In the genomic region with DNA sequence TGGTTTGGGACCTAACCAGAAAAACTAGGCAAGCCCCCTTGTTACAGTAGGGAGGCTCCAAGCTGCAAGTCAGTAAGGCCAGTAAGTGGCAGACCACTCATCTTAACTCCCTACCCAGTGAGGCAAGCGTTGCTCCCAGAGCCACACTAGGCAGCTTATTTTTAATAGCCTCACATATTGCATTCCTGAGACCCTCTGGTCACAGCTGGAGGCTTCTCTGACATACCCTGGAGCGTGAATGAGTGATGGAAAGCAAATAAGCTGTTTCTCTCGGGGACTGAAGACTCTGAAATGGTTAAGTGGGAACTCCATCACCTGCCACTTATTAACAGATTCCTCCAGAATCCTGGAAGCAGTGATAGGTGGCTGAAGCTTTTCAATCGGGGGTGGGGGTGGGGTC, we compare ENCODE assay signal across 19 mouse cellular contexts. TPM values are rescaled to one million over a fixed set of nuclear protein-coding genes. Genes with fewer than 3 reads are reported as not detected.
DNase-seq lines count a peak whose midpoint lies in the region; ATAC-seq and TF ChIP-seq lines count a peak whose summit lies in the region.
"Had no signal": no experiment of that assay in that cellular context is flagged by ENCODE, and none has a peak within 500 bp of the region (broad histone marks: within the 10 kb centered on the region; RNA-seq: fewer than 3 reads in every experiment).

No protein-coding gene starts in this region.

- no peaks in the 10 kb centered on the region for H3K4me1 ChIP-seq in forebrain, embryonic 14.5 days (ENCODE audit: control insufficient read depth, insufficient read depth, low read length)
- H3K4me1 ChIP-seq in forebrain, postnatal 0 days (ENCODE audit: insufficient read depth), result no peaks in the 10 kb centered on the region
- H3K4me1 ChIP-seq in midbrain, embryonic 16.5 days (ENCODE audit: control insufficient read depth, insufficient read depth, low read length), result no peaks in the 10 kb centered on the region; the same call in 1 of the 2 replicates
- peaks cover 15% of the 10 kb centered on the region for H3K4me1 ChIP-seq in midbrain, embryonic 10.5 days
- no peaks in the 10 kb centered on the region for H3K4me1 ChIP-seq in hindbrain, postnatal 0 days (ENCODE audit: insufficient read depth, low read length)
- 0 out of 2 replicates have a peak, but pooled peaks cover 2% of the 10 kb centered on the region for H3K4me1 ChIP-seq in liver, postnatal 0 days (ENCODE audit: insufficient read depth)
- H3K4me1 ChIP-seq: forebrain, embryonic 15.5 days; intestine, embryonic 15.5 days had no signal

- peak; percentile 1 for DNase-seq in forebrain, embryonic 14.5 days (ENCODE audit: low spot score)
- DNase-seq in forebrain, postnatal 0 days, result no peak
- DNase-seq in midbrain, embryonic 10.5 days (ENCODE audit: low spot score), result no peak
- peak; percentile 4 for DNase-seq in hindbrain, postnatal 0 days (ENCODE audit: low spot score)
- no peak for DNase-seq in liver, postnatal 0 days
- DNase-seq: adrenal gland, postnatal 25 days; cerebellum, adult 18-20 months; cerebellum, postnatal 25 days; gastrocnemius, adult 2 months; heart, postnatal 36 days; kidney, postnatal 4 days; right cerebral cortex, postnatal 25 days; thymus, postnatal 36 days had no signal

- H3K4me2 ChIP-seq in forebrain, embryonic 14.5 days (ENCODE audit: low read length), result no peak overlapping the region
- no peak overlapping the region for H3K4me2 ChIP-seq in forebrain, postnatal 0 days (ENCODE audit: low read depth)
- H3K4me2 ChIP-seq in midbrain, embryonic 16.5 days (ENCODE audit: low read length), result no peak overlapping the region
- no peak overlapping the region for H3K4me2 ChIP-seq in hindbrain, postnatal 0 days (ENCODE audit: low read depth, low read length)
- H3K4me2 ChIP-seq in liver, postnatal 0 days (ENCODE audit: low read depth, low read length), result no peak overlapping the region
- H3K4me2 ChIP-seq: forebrain, embryonic 15.5 days; intestine, embryonic 15.5 days; liver, embryonic 15.5 days had no signal

- no peak overlapping the region for H3K27ac ChIP-seq in forebrain, embryonic 14.5 days (ENCODE audit: low read depth, low read length)
- no peak overlapping the region for H3K27ac ChIP-seq in forebrain, postnatal 0 days (ENCODE audit: low read depth, low read length)
- H3K27ac ChIP-seq in midbrain, embryonic 16.5 days (ENCODE audit: low read length), result no peak overlapping the region
- H3K27ac ChIP-seq in midbrain, embryonic 10.5 days (replicated peaks), result no peak overlapping the region
- no peak overlapping the region for H3K27ac ChIP-seq in hindbrain, postnatal 0 days
- H3K27ac ChIP-seq in liver, postnatal 0 days (ENCODE audit: low read depth), result no peak overlapping the region
- H3K27ac ChIP-seq: forebrain, embryonic 15.5 days; gastrocnemius, adult 2 months; intestine, embryonic 15.5 days; liver, embryonic 15.5 days had no signal

- H3K9me3 ChIP-seq in forebrain, embryonic 14.5 days (replicated peaks; ENCODE audit: control insufficient read depth, low read length), result no peaks in the 10 kb centered on the region
- H3K9me3 ChIP-seq in forebrain, postnatal 0 days (ENCODE audit: low read length), result no peaks in the 10 kb centered on the region
- no peaks in the 10 kb centered on the region for H3K9me3 ChIP-seq in midbrain, embryonic 16.5 days (replicated peaks; ENCODE audit: control insufficient read depth, low read length, poor library complexity, severe bottlenecking)
- no peaks in the 10 kb centered on the region for H3K9me3 ChIP-seq in midbrain, embryonic 10.5 days (replicated peaks)
- no peaks in the 10 kb centered on the region for H3K9me3 ChIP-seq in hindbrain, postnatal 0 days (ENCODE audit: low read length)
- no peaks in the 10 kb centered on the region for H3K9me3 ChIP-seq in liver, postnatal 0 days (ENCODE audit: low read length)
- H3K9me3 ChIP-seq: forebrain, embryonic 15.5 days; intestine, embryonic 15.5 days; liver, embryonic 15.5 days had no signal

- H3K27me3 ChIP-seq in forebrain, embryonic 14.5 days (replicated peaks; ENCODE audit: control insufficient read depth, insufficient read depth, low read length), result no peaks in the 10 kb centered on the region
- no peaks in the 10 kb centered on the region for H3K27me3 ChIP-seq in forebrain, postnatal 0 days (ENCODE audit: insufficient read depth, low read length)
- H3K27me3 ChIP-seq in midbrain, embryonic 16.5 days (ENCODE audit: control insufficient read depth, insufficient read depth, low read depth, low read length), result no peaks in the 10 kb centered on the region
- H3K27me3 ChIP-seq in midbrain, embryonic 10.5 days (ENCODE audit: low read depth, poor library complexity, severe bottlenecking), result no peaks in the 10 kb centered on the region
- no peaks in the 10 kb centered on the region for H3K27me3 ChIP-seq in hindbrain, postnatal 0 days (ENCODE audit: insufficient read depth, low read length)
- H3K27me3 ChIP-seq in liver, postnatal 0 days (ENCODE audit: insufficient read depth, low read length), result no peaks in the 10 kb centered on the region
- H3K27me3 ChIP-seq: forebrain, embryonic 15.5 days; intestine, embryonic 15.5 days; liver, embryonic 15.5 days had no signal

- H3K4me3 ChIP-seq in forebrain, embryonic 14.5 days (ENCODE audit: low read depth, low read length), result no peak overlapping the region
- no peak overlapping the region for H3K4me3 ChIP-seq in forebrain, postnatal 0 days (ENCODE audit: low read depth, low read length)
- H3K4me3 ChIP-seq in midbrain, embryonic 16.5 days (ENCODE audit: low read depth, low read length), result no peak overlapping the region
- no peak overlapping the region for H3K4me3 ChIP-seq in midbrain, embryonic 10.5 days
- no peak overlapping the region for H3K4me3 ChIP-seq in hindbrain, postnatal 0 days (ENCODE audit: low read length)
- no peak overlapping the region for H3K4me3 ChIP-seq in liver, postnatal 0 days (ENCODE audit: low read depth, low read length)
- H3K4me3 ChIP-seq: forebrain, embryonic 15.5 days; gastrocnemius, adult 2 months; intestine, embryonic 15.5 days; liver, embryonic 15.5 days had no signal

- no peak overlapping the region for H3K9ac ChIP-seq in forebrain, embryonic 14.5 days (ENCODE audit: low read length)
- H3K9ac ChIP-seq in forebrain, postnatal 0 days, result no peak overlapping the region
- H3K9ac ChIP-seq in midbrain, embryonic 16.5 days (ENCODE audit: low read depth, low read length), result no peak overlapping the region
- no peak overlapping the region for H3K9ac ChIP-seq in hindbrain, postnatal 0 days (replicated peaks; ENCODE audit: low read length)
- H3K9ac ChIP-seq in liver, postnatal 0 days (replicated peaks), result no peak overlapping the region
- H3K9ac ChIP-seq: forebrain, embryonic 15.5 days; intestine, embryonic 15.5 days; liver, embryonic 15.5 days had no signal

- TF ChIP-seq EP300 in liver, postnatal 0 days (IDR thresholded peaks at IDR 0.05; ENCODE audit: low read depth), result no peak

- no peaks in the 10 kb centered on the region for H3K36me3 ChIP-seq in forebrain, embryonic 14.5 days (ENCODE audit: control insufficient read depth, insufficient read depth, low read length)
- H3K36me3 ChIP-seq in forebrain, postnatal 0 days (ENCODE audit: insufficient read depth), result no peaks in the 10 kb centered on the region
- H3K36me3 ChIP-seq in midbrain, embryonic 16.5 days (ENCODE audit: control insufficient read depth, insufficient read depth, low read length), result no peaks in the 10 kb centered on the region
- no peaks in the 10 kb centered on the region for H3K36me3 ChIP-seq in midbrain, embryonic 10.5 days
- no peaks in the 10 kb centered on the region for H3K36me3 ChIP-seq in hindbrain, postnatal 0 days (ENCODE audit: insufficient read depth, low read length)
- no peaks in the 10 kb centered on the region for H3K36me3 ChIP-seq in liver, postnatal 0 days (replicated peaks; ENCODE audit: insufficient read depth, low read length)
- H3K36me3 ChIP-seq: forebrain, embryonic 15.5 days; intestine, embryonic 15.5 days; liver, embryonic 15.5 days had no signal

- WGBS in forebrain, embryonic 14.5 days, result 15% methylated on average over 4 of the region's 4 CpGs
- WGBS in forebrain, postnatal 0 days, result 23% methylated on average over 4 of the region's 4 CpGs
- 13% methylated on average over 4 of the region's 4 CpGs for WGBS in midbrain, embryonic 16.5 days
- 48% methylated on average over 4 of the region's 4 CpGs for WGBS in midbrain, embryonic 10.5 days
- 26% methylated on average over 4 of the region's 4 CpGs for whole genome bisulfite sequencing in hindbrain, postnatal 0 days
- 47% methylated on average over 4 of the region's 4 CpGs for WGBS in liver, postnatal 0 days (ENCODE audit: insufficient replicate concordance)

- TF ChIP-seq CTCF in forebrain, postnatal 0 days (IDR thresholded peaks at IDR 0.05; ENCODE audit: low read depth), result no peak
- TF ChIP-seq CTCF in hindbrain, postnatal 0 days (IDR thresholded peaks at IDR 0.05; ENCODE audit: low read depth), result no peak
- TF ChIP-seq CTCF in liver, postnatal 0 days (IDR thresholded peaks at IDR 0.05; ENCODE audit: low read depth), result no peak

- ATAC-seq in forebrain, embryonic 14.5 days, result no peak
- ATAC-seq in forebrain, postnatal 0 days, result no peak
- 0 out of 2 replicates have a peak, but pooled peaks have one; percentile 36 for ATAC-seq in midbrain, embryonic 16.5 days
- no peak for ATAC-seq in hindbrain, postnatal 0 days
- ATAC-seq in liver, postnatal 0 days, result no peak
- ATAC-seq in erythroid progenitor cell, adult 5-6 weeks (replicated peaks; ENCODE audit: low FRiP score, poor library complexity, severe bottlenecking), result no peak
- ATAC-seq: forebrain, embryonic 15.5 days; intestine, embryonic 15.5 days; lung, postnatal 0 days had no signal

RNA-seq across cellular contexts. Expression of a gene that starts 53.5 kb away (rescaled TPM):
- 12.3 and 14.9 TPM in 2 replicates for polyA plus RNA-seq in forebrain, embryonic 14.5 days (2014; fragmentation: Nextera tagmentation; extraction: Ambion mirVana)
- 14.8 and 20.9 TPM in 2 replicates for total RNA-seq in forebrain, postnatal 0 days (2014; rRNA removed)
- 6.9 and 8.8 TPM in 2 replicates for polyA plus RNA-seq in forebrain, postnatal 0 days (2015; fragmentation: Nextera tagmentation; extraction: Ambion mirVana)
- polyA plus RNA-seq in midbrain, embryonic 16.5 days (2015; fragmentation: Nextera tagmentation; extraction: Ambion mirVana), result 18.3 TPM in 2 replicates
- 31.8 and 35.1 TPM in 2 replicates for polyA plus RNA-seq in midbrain, embryonic 10.5 days (2016; fragmentation: Nextera tagmentation; extraction: Ambion mirVana)
- total RNA-seq in hindbrain, postnatal 0 days (2014; rRNA removed), result 23.5 and 23.6 TPM in 2 replicates
- 9.9 and 10.9 TPM in 2 replicates for polyA plus RNA-seq in hindbrain, postnatal 0 days (2015; fragmentation: Nextera tagmentation; extraction: Ambion mirVana)
- polyA plus RNA-seq in liver, postnatal 0 days (2015; fragmentation: Nextera tagmentation; extraction: Ambion mirVana), result 2.9 and 3.3 TPM in 2 replicates
- total RNA-seq in erythroid progenitor cell, adult 5-6 weeks (2015; ENCODE audit: low replicate concordance), result 10.8 and 25.2 TPM in 2 replicates
- total RNA-seq in erythroid progenitor cell, adult 5-6 weeks (2017; ENCODE audit: low replicate concordance), result 17.5 and 24.3 TPM in 2 replicates

Comparison
In these comparisons a context has a peak if more than half of its experiments do, and no peak if none do; other contexts are left out.
1. DNase-seq: peak in forebrain, embryonic 14.5 days (single experiment) and hindbrain, postnatal 0 days (single experiment); none in forebrain, postnatal 0 days (single experiment), midbrain, embryonic 10.5 days (single experiment) and liver, postnatal 0 days (single experiment).